Mouse (Mus musculus): ENCODE results near the gene Ephb6.
"Not testable (repeated sequence)": the region's sequence is repeated elsewhere in the genome, so short reads cannot be mapped to it uniquely, and the experiment has no call there.

The Ephb6 gene

GRCm38 (mm10) chr6:41605061-41605793, at the start of gene Ephb6:
TSS of gene Ephb6 (plus strand) at chr6:41605482.
- in situ Hi-C loops (cut with MseI, MboI) = no loop called here

- in situ Hi-C loops (cut with MseI, MboI) = no loop called here
Measured at GRCm38 (mm10) chr6:41556389-41556788, 48.9 kb upstream of the Ephb6 start.

- in situ Hi-C loops (cut with MseI, MboI) = no loop called here
Measured at GRCm38 (mm10) chr6:41557468-41557867, 47.8 kb upstream of the Ephb6 start.

- in situ Hi-C loops (cut with MseI, MboI) = no loop called here
Measured at GRCm38 (mm10) chr6:41558271-41558670, 47.0 kb upstream of the Ephb6 start.

GRCm38 (mm10) chr6:41559331-41559730, 46.0 kb upstream of the Ephb6 start:
- in situ Hi-C loops (cut with MseI, MboI) = no loop called here

- in situ Hi-C loops (cut with MseI, MboI) = no loop called here
Measured at GRCm38 (mm10) chr6:41560273-41560672, 45.0 kb upstream of the Ephb6 start.

- in situ Hi-C loops (cut with MseI, MboI) = no loop called here
Measured at GRCm38 (mm10) chr6:41562598-41562997, 42.7 kb upstream of the Ephb6 start.

GRCm38 (mm10) chr6:41563104-41563951, 42.0 kb upstream of the Ephb6 start:
- in situ Hi-C loops (cut with MseI, MboI) = not testable (repeated sequence)

- in situ Hi-C loops (cut with MseI, MboI) = no loop called here
Measured at GRCm38 (mm10) chr6:41565261-41565660, 40.0 kb upstream of the Ephb6 start.

GRCm38 (mm10) chr6:41566965-41567364, 38.3 kb upstream of the Ephb6 start:
- in situ Hi-C loops (cut with MseI, MboI) = no loop called here

- in situ Hi-C loops (cut with MseI, MboI) = no loop called here
Measured at GRCm38 (mm10) chr6:41569078-41569477, 36.2 kb upstream of the Ephb6 start.

GRCm38 (mm10) chr6:41576526-41577097, 28.7 kb upstream of the Ephb6 start:
- in situ Hi-C loops (cut with MseI, MboI) = no loop called here

GRCm38 (mm10) chr6:41577297-41577696, 28.0 kb upstream of the Ephb6 start:
- in situ Hi-C loops (cut with MseI, MboI) = no loop called here

GRCm38 (mm10) chr6:41581295-41581694, 24.0 kb upstream of the Ephb6 start:
- in situ Hi-C loops (cut with MseI, MboI) = no loop called here

GRCm38 (mm10) chr6:41582189-41582588, 23.1 kb upstream of the Ephb6 start:
- in situ Hi-C loops (cut with MseI, MboI) = no loop called here

- in situ Hi-C loops (cut with MseI, MboI) = no loop called here
Measured at GRCm38 (mm10) chr6:41604401-41605050, 756 bp upstream of the Ephb6 start.

- in situ Hi-C loops (cut with MseI, MboI) = no loop called here
Measured at GRCm38 (mm10) chr6:41605794-41606104, 467 bp downstream of the Ephb6 start.

- in situ Hi-C loops (cut with MseI, MboI) = no loop called here
Measured at GRCm38 (mm10) chr6:41606214-41606613, 932 bp downstream of the Ephb6 start.

- in situ Hi-C loops (cut with MseI, MboI) = no loop called here
Measured at GRCm38 (mm10) chr6:41607637-41608036, 2.4 kb downstream of the Ephb6 start.

- in situ Hi-C loops (cut with MseI, MboI) = loop anchor here in 1 of 2 experiments (10.0 kb wide), 1 partner anchor 85 kb away; the partner anchor contains the start of gene Kel
Measured at GRCm38 (mm10) chr6:41620173-41620798, 15.0 kb downstream of the Ephb6 start.

- in situ Hi-C loops (cut with MseI, MboI) = loop anchor here in 1 of 2 experiments (10.0 kb wide), 1 partner anchor 83 kb away; the partner anchor contains the start of gene Kel
Measured at GRCm38 (mm10) chr6:41621241-41621990, 16.1 kb downstream of the Ephb6 start.
